Mouse (Mus musculus) E14TG2a.4 (cell line): ENCODE measurements around the gene Mprip.
"Not testable (repeated sequence)": the region's sequence is repeated elsewhere in the genome, so short reads cannot be mapped to it uniquely, and the experiment has no call there.

ENCODE experiments used
- H3K27me3 ChIP-seq: 2 replicates; pipeline ENCODE4 v1.6.1; 2014; ENCODE audit warnings: low read length, control low read depth; ENCODE audit not compliant: insufficient read depth
- H3K36me3 ChIP-seq: 2 replicates; pipeline ENCODE4 v1.6.1; 2014; ENCODE audit warnings: low read length, control low read depth; ENCODE audit not compliant: insufficient read depth
- H3K4me1 ChIP-seq: replicated peaks from 2 replicates; pipeline ENCODE4 v1.6.1; 2014; ENCODE audit warnings: low read depth, low read length, control low read depth
- H3K4me3 ChIP-seq: replicated peaks from 2 replicates; pipeline ENCODE4 v1.5.1; 2014; ENCODE audit warnings: mild to moderate bottlenecking, low read length
- H3K9me3 ChIP-seq: 2 replicates; pipeline ENCODE4 v1.6.1; 2014; ENCODE audit warnings: low read length, control low read depth
- CTCF ChIP-seq: conservative IDR thresholded peaks from 2 replicates; pipeline ENCODE4 v1.5.1; 2014; ENCODE audit warnings: low read length
- NANOG ChIP-seq: IDR thresholded peaks from 2 replicates; pipeline ENCODE4 v1.6.1; 2014; ENCODE audit warnings: borderline replicate concordance, low read length, mixed read lengths
- POU5F1 ChIP-seq: IDR thresholded peaks from 2 replicates; pipeline ENCODE4 v1.6.1; 2014; ENCODE audit warnings: low read length, borderline replicate concordance

The Mprip gene

GRCm38 (mm10) chr11:59715424-59715840 lies 54.3 kb downstream of the Mprip start:
- H3K4me3 ChIP-seq: no peak overlapping the region
- no peak for TF ChIP-seq CTCF
- no peak for TF ChIP-seq POU5F1
- no peak for TF ChIP-seq NANOG
- no peaks in the 10 kb centered on the region for H3K27me3 ChIP-seq
- H3K4me1 ChIP-seq: 0 out of 2 replicates have a peak, but pooled peaks cover 7% of the 10 kb centered on the region
- H3K36me3 ChIP-seq: no peaks in the 10 kb centered on the region
- H3K9me3 ChIP-seq: no peaks in the 10 kb centered on the region

- Histone ChIP-seq H3K4me3 (no peak overlapping the region), H3K4me1 (0 out of 2 replicates have a peak, but pooled peaks cover 5% of the 10 kb centered on the region), H3K9me3 (no peaks in the 10 kb centered on the region), H3K36me3 (no peaks in the 10 kb centered on the region), H3K27me3 (no peaks in the 10 kb centered on the region)
- TF ChIP-seq CTCF: no peak
Observed at GRCm38 (mm10) chr11:59717801-59718291, 56.7 kb downstream of the Mprip start.

- H3K4me1 ChIP-seq: 0 out of 2 replicates have a peak, but pooled peaks cover 5% of the 10 kb centered on the region
- no peaks in the 10 kb centered on the region for H3K9me3 ChIP-seq
- TF ChIP-seq CTCF (no peak), POU5F1 (no peak), NANOG (no peak)
- H3K27me3 ChIP-seq: no peaks in the 10 kb centered on the region
- no peaks in the 10 kb centered on the region for H3K36me3 ChIP-seq
- no peak overlapping the region for H3K4me3 ChIP-seq
Observed at GRCm38 (mm10) chr11:59719185-59719584, 58.1 kb downstream of the Mprip start.

- H3K36me3 ChIP-seq: no peaks in the 10 kb centered on the region
- H3K4me3 ChIP-seq: no peak overlapping the region
- TF ChIP-seq NANOG (no peak), POU5F1 (no peak), CTCF (no peak)
- no peaks in the 10 kb centered on the region for H3K27me3 ChIP-seq
- H3K9me3 ChIP-seq: no peaks in the 10 kb centered on the region
- no peaks in the 10 kb centered on the region for H3K4me1 ChIP-seq
Observed at GRCm38 (mm10) chr11:59721385-59721784, 60.3 kb downstream of the Mprip start.

- no peak overlapping the region for H3K4me3 ChIP-seq
- H3K27me3 ChIP-seq: no peaks in the 10 kb centered on the region
- peaks cover 7% of the 10 kb centered on the region for H3K4me1 ChIP-seq
- TF ChIP-seq CTCF: no peak
- no peak for TF ChIP-seq POU5F1
- no peak for TF ChIP-seq NANOG
- no peaks in the 10 kb centered on the region for H3K9me3 ChIP-seq
- H3K36me3 ChIP-seq: peaks cover 47% of the 10 kb centered on the region
Observed at GRCm38 (mm10) chr11:59727204-59727603, 66.1 kb downstream of the Mprip start.

- H3K9me3 ChIP-seq: no peaks in the 10 kb centered on the region
- peaks cover 76% of the 10 kb centered on the region for H3K36me3 ChIP-seq
- H3K4me3 ChIP-seq: no peak overlapping the region
- H3K4me1 ChIP-seq: peaks cover 18% of the 10 kb centered on the region
- TF ChIP-seq NANOG: no peak
- no peak for TF ChIP-seq POU5F1
- TF ChIP-seq CTCF: no peak
- H3K27me3 ChIP-seq: no peaks in the 10 kb centered on the region
Observed at GRCm38 (mm10) chr11:59731821-59732220, 70.7 kb downstream of the Mprip start.

- H3K4me1 ChIP-seq: peaks cover 18% of the 10 kb centered on the region
- no peaks in the 10 kb centered on the region for H3K27me3 ChIP-seq
- H3K4me3 ChIP-seq: no peak overlapping the region
- TF ChIP-seq POU5F1: no peak
- peaks cover 79% of the 10 kb centered on the region for H3K36me3 ChIP-seq
- no peaks in the 10 kb centered on the region for H3K9me3 ChIP-seq
Observed at GRCm38 (mm10) chr11:59732407-59733066, 71.4 kb downstream of the Mprip start.

- H3K27me3 ChIP-seq, H3K9me3 ChIP-seq, H3K4me3 ChIP-seq: not testable (repeated sequence)
- Histone ChIP-seq H3K36me3 (peaks cover 80% of the 10 kb centered on the region), H3K4me1 (peaks cover 18% of the 10 kb centered on the region)
- 0 out of 2 replicates have a peak, but pooled peaks have one; percentile 19 for TF ChIP-seq CTCF
Observed at GRCm38 (mm10) chr11:59733600-59733999, 72.5 kb downstream of the Mprip start.

- peaks cover 19% of the 10 kb centered on the region for H3K4me1 ChIP-seq
- H3K27me3 ChIP-seq: no peaks in the 10 kb centered on the region
- H3K9me3 ChIP-seq: no peaks in the 10 kb centered on the region
- TF ChIP-seq NANOG (no peak), CTCF (no peak), POU5F1 (no peak)
- H3K36me3 ChIP-seq: peaks cover 80% of the 10 kb centered on the region
- no peak overlapping the region for H3K4me3 ChIP-seq
Observed at GRCm38 (mm10) chr11:59734335-59734734, 73.2 kb downstream of the Mprip start.

GRCm38 (mm10) chr11:59735938-59736337 lies 74.8 kb downstream of the Mprip start:
- H3K27me3 ChIP-seq, H3K4me3 ChIP-seq, H3K9me3 ChIP-seq: not testable (repeated sequence)
- Histone ChIP-seq H3K36me3 (peaks cover 79% of the 10 kb centered on the region), H3K4me1 (peaks cover 32% of the 10 kb centered on the region)
